Mouse (Mus musculus): Measurements from ENCODE around the gene Efl1. TPM values are rescaled to one million over a fixed set of nuclear protein-coding genes. Genes with fewer than 3 reads are reported as not detected.

Gene Efl1
- polyA plus RNA-seq, 1 experiment from 2014 or later, result 17.3 TPM

Other genes with a start within 250 kb of the Efl1 start
- gene Saxo2, start 86 bp upstream of the Efl1 start, polyA plus RNA-seq (2015; fragmentation: Nextera tagmentation; extraction: Ambion mirVana), result 24.5 and 30.5 TPM in 2 replicates
- 25.0 and 36.7 TPM in 2 replicates for gene Mex3b, start 218.7 kb downstream of the Efl1 start, polyA plus RNA-seq (2015; fragmentation: Nextera tagmentation; extraction: Ambion mirVana)